Mouse (Mus musculus) embryonic facial prominence, embryonic 11.5 days (tissue): ENCODE data around the gene Ikzf3. TPM values are rescaled to one million over a fixed set of nuclear protein-coding genes. Genes with fewer than 3 reads are reported as not detected.
A peak's percentile ranks its signal among the peaks of the same experiment; 100 is the strongest.

Source experiments
- ATAC-seq: fragments of 200-750 bp; cut with Nextera tagmentation; replicated peaks from 2 replicates; pipeline ENCODE4 v1.8.0; 2017; ENCODE audit warnings: low read depth; ENCODE audit not compliant: insufficient number of reproducible peaks, low FRiP score, low TSS enrichment
- DNase-seq: peaks from one replicate; pipeline ENCODE4 v3.0.0-alpha.2; 2015; ENCODE audit warnings: low spot score
- H3K27ac ChIP-seq: fragments of 300-500 bp; sonication (generic); replicated peaks from 2 replicates; pipeline ENCODE4 v1.5.1; 2014; ENCODE audit warnings: mild to moderate bottlenecking, low read depth, low read length, control low read depth
- H3K27me3 ChIP-seq: fragments of 300-500 bp; sonication (generic); 2 replicates; pipeline ENCODE4 v1.6.1; 2014; ENCODE audit warnings: mild to moderate bottlenecking, low read length, moderate library complexity, mixed read lengths; ENCODE audit not compliant: control insufficient read depth, insufficient read depth
- H3K36me3 ChIP-seq: fragments of 300-500 bp; sonication (generic); replicated peaks from 2 replicates; pipeline ENCODE4 v1.6.1; 2014; ENCODE audit warnings: low read depth, mild to moderate bottlenecking, low read length, moderate library complexity, mixed read lengths; ENCODE audit not compliant: control insufficient read depth, insufficient read depth
- H3K4me1 ChIP-seq: fragments of 300-500 bp; sonication (generic); 2 replicates; pipeline ENCODE4 v1.6.1; 2014; ENCODE audit warnings: low read length, mixed read lengths; ENCODE audit not compliant: control insufficient read depth, insufficient read depth
- H3K4me2 ChIP-seq: fragments of 300-500 bp; sonication (generic); 2 replicates; pipeline ENCODE4 v1.6.1; 2014; ENCODE audit warnings: low read depth, mild to moderate bottlenecking, control low read depth, low read length, moderate library complexity
- H3K4me3 ChIP-seq: fragments of 300-500 bp; sonication (generic); 2 replicates; pipeline ENCODE4 v1.5.1; 2014; ENCODE audit warnings: low read depth, low read length, control low read depth
- H3K9ac ChIP-seq: fragments of 300-500 bp; sonication (generic); replicated peaks from 2 replicates; pipeline ENCODE4 v1.6.1; 2014; ENCODE audit warnings: mild to moderate bottlenecking, control low read depth, low read length
- H3K9me3 ChIP-seq: fragments of 300-500 bp; sonication (generic); replicated peaks from 2 replicates; pipeline ENCODE4 v1.6.1; 2016; ENCODE audit warnings: mild to moderate bottlenecking, low read length, inconsistent platforms, mixed read lengths; ENCODE audit not compliant: control insufficient read depth
- WGBS: fragments of 180-500 bp; shearing (Covaris S2); extraction: QIAGEN DNeasy Blood & Tissue Kit; methylation state at CpG from one replicate; pipeline ENCODE4 v1.1.7; 2014; 5-methylcytosine and 5-hydroxymethylcytosine counted together
- polyA plus RNA-seq: library from polyadenylated mRNA; unstranded; fragments of >200 nt; fragmentation: Nextera tagmentation; extraction: Ambion mirVana; gene quantifications from 2 replicates; pipeline ENCODE4 v1.2.1, GENCODE M21; 2014

Gene Ikzf3
- polyA plus RNA-seq, 1 experiment from 2014 or later: 0.07 TPM

DNA sequence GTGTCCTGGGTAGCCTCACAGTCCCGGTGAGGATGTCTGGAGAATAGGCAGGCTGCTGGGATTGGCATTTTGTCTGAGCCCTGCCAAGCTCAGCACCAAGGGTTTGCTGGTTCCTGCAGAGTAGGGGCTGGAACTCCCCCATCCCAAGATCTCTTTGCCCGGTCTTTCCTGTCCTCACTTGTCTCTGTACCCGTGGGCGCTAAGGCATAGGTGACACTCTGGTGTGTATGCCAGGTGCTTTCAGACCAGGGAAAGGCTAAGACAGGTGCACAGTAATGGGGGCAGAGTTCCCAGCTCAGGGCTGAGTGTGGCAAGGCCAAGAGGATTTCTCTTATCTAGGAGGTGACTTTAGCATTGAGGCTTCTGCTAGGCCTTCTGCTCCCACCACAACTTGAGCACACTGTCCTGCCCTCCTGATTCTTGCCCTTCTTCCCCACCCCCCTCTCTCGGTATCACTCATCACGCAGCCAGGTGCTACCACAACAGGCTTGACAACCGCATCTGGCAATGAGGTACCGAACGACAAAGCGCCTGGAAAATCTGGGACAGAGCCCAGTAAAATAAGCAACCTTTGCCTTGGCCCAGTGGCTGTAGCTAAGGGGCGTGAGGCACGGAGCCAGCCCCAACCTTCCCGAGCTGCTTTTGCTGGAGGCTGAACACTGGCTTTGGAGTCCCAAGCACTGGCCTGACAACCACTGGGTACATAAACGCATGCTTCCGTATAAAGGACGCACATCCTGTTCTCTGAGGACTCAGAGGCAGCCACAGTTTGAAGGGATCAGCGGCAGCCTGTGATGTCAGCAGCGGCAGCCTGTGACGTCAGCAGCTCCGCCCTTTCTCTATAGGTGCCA lies 95.7 kb downstream of the Ikzf3 start:
- ATAC-seq (no peak), DNase-seq (no peak)
- no peak overlapping the region for H3K27ac ChIP-seq
- H3K4me3 ChIP-seq: no peak overlapping the region
- no peaks in the 10 kb centered on the region for H3K36me3 ChIP-seq
- no peak overlapping the region; the same call in 1 of the 2 replicates for H3K4me2 ChIP-seq
- no peaks in the 10 kb centered on the region; the same call in 1 of the 2 replicates for H3K4me1 ChIP-seq
- no peaks in the 10 kb centered on the region for H3K9me3 ChIP-seq
- peaks cover 14% of the 10 kb centered on the region for H3K27me3 ChIP-seq
- WGBS: 79% methylated on average over 20 of the region's 20 CpGs
- no peak overlapping the region for H3K9ac ChIP-seq

DNA sequence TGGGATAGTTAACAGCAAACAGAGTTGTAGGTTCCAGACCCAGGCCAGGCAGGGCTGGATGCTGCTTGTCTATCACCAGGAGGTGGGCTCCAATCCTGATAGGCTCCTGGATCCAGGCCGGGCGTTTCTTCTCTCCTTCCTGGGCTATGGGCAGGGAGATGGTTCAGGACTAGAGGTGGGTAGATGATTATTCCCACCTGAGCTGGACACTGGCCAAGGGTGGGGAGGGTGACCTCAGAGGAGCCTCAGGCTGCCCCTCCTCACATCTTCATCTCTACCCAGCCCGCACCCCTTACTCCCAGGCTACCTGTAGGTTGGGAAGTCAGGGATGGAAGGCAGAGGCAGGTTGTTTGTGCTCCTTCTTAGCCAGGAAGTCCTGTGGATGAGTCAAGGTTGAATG lies 96.4 kb downstream of the Ikzf3 start:
- ATAC-seq: no peak
- Histone ChIP-seq H3K27me3 (peaks cover 14% of the 10 kb centered on the region), H3K27ac (no peak overlapping the region)

DNA sequence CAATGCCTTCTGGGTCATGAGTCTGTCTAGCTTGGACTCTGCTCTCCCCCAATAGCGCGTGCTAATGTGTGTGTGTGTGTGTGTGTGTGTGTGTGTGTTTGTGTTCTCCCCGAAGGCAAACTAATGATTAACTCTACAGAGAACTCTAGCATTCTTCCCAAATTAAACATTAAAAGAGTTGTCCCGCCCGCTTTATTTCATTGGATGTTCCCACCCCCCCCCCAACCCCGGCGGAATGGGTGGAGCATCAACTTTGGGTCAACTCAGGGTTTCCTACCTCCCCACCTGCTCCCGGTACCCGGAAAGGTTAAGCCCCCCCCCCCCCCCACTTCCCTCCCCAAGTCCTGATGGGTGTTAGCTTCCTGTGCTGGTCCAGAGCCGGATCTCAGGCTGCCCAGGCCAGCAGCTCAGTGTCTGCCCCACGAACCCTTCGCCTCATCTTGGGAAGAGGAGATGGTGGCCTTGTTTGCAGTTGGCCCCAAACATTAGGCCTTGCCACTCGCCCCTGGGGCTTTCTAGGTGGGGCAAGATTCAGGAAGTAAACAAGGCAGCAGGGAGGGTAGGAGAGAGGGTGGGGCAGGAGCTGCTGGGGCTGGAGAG lies 97.5 kb downstream of the Ikzf3 start:
- no peak overlapping the region for H3K4me3 ChIP-seq
- no peak for ATAC-seq

More for the DNA sequence above, 96.4 kb downstream of the Ikzf3 start:
- no peaks in the 10 kb centered on the region for H3K36me3 ChIP-seq
- DNase-seq: no peak
- 70% methylated on average over 3 of the region's 3 CpGs for WGBS
- no peaks in the 10 kb centered on the region for H3K9me3 ChIP-seq
- no peak overlapping the region for H3K9ac ChIP-seq
- H3K4me3 ChIP-seq: no peak overlapping the region
- no peaks in the 10 kb centered on the region; the same call in 1 of the 2 replicates for H3K4me1 ChIP-seq
- H3K4me2 ChIP-seq: no peak overlapping the region

DNA sequence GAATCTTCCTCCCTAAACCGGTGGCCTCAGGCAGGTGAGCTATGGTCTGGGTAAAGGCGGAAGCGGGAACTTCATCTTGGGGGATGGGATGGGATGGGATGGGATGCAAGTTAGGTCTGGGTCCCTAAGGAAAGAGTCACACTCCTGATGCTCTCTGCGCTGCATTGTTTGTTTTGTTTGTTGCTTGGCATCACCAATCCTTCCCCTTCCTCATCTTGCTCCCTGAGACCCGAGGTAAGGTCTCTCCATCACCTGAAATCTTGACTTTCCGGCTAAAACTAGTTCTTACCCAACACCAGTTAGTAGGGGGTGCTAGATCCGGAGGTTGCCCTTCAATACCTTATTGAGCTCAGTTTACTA lies 98.4 kb downstream of the Ikzf3 start:
- 12% methylated on average over 7 of the region's 7 CpGs for WGBS
- H3K9ac ChIP-seq: no peak overlapping the region
- ATAC-seq (no peak), DNase-seq (no peak)
- no peaks in the 10 kb centered on the region for H3K36me3 ChIP-seq
- no peaks in the 10 kb centered on the region; the same call in 1 of the 2 replicates for H3K4me1 ChIP-seq
- H3K4me2 ChIP-seq: 0 out of 2 replicates have a peak overlapping the region, but pooled peaks have one; percentile 13
- no peaks in the 10 kb centered on the region for H3K9me3 ChIP-seq
- peaks cover 14% of the 10 kb centered on the region for H3K27me3 ChIP-seq
- no peak overlapping the region for H3K27ac ChIP-seq
- H3K4me3 ChIP-seq: peak overlapping the region; percentile 11

More for the DNA sequence above, 97.5 kb downstream of the Ikzf3 start:
- H3K9me3 ChIP-seq: no peaks in the 10 kb centered on the region
- H3K27ac ChIP-seq: no peak overlapping the region
- no peak for DNase-seq
- no peak overlapping the region for H3K9ac ChIP-seq
- H3K4me2 ChIP-seq: no peak overlapping the region; the same call in 1 of the 2 replicates
- WGBS: 28% methylated on average over 13 of the region's 13 CpGs
- H3K36me3 ChIP-seq: no peaks in the 10 kb centered on the region
- peaks cover 14% of the 10 kb centered on the region for H3K27me3 ChIP-seq
- no peaks in the 10 kb centered on the region; the same call in 1 of the 2 replicates for H3K4me1 ChIP-seq

DNA sequence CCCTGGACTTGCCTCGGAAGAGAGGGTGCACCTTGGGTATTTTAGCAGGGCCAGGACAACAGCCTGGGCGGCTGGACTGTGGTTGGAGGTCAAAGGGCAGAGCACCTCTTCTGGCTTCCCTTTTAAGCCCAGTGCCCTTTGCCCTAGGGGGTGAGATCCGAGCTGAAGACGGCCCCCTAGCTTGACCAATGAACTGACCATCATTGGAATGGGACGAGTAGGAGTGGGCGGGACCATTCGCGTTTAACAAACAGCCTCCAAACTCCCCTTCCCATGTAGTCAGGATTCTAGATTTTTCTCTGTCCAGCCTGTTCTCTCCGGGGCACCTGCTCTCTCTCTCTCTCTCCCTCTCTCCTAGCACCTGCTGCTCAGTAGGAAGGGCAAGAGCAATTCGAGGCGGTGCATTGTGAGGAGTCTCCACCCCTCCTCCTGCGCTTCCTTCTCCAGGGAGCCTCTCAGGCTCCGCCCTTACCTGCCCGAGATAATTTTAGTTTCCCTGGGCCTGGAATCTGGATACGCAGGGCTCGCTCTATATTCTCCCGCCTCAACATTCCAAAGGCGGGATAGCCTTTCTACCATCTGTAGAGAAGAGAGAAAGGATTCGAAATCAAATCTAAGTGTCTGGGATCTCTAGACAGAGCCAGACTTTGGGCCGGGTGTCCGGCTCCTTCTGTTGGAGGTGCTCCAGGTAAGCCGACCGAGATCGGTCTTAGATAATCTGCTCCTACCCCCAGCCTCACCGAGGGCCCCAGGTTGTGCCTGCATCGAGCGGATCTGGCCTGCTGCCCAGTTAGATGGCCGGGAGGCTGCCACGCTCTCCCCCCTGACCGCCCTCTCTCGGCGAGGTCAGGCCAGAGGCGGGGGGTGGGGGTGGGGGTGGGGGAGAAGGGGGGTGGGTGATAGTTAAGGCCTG lies 99.0 kb downstream of the Ikzf3 start:
- DNase-seq: peak; percentile 43

DNA sequence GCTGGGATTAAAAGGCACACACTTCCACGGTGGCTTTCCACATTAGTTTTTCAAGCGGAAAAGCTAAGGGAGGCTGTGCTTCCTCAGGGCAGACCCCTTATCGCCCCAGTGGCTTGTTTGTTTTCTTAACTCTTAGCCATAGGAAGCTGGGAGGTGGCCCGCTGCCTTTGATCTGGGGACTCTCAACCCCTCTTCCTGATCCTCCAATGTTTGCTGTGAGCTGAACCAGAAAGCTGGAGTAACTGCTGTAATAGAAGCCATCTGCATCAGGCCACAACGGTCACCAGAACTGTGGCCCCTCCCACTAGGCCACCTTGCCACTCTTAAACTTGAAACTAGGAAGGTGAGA lies 99.6 kb downstream of the Ikzf3 start, which contains the start of gene Grb7:
TSS of gene Grb7 (plus strand) at position 182 of the 349 bp plus-strand sequence.
- Histone ChIP-seq H3K4me2 (0 out of 2 replicates have a peak within 1 kb of the TSS, but pooled peaks have one; percentile 13), H3K27ac (no peak within 1 kb of the TSS), H3K9ac (peak within 1 kb of the TSS; percentile 4; the same call in 1 of the 2 replicates), H3K36me3 (no peaks in the 10 kb centered on the region), H3K9me3 (no peaks in the 10 kb centered on the region), H3K27me3 (peaks cover 14% of the 10 kb centered on the region), H3K4me1 (no peaks in the 10 kb centered on the region; the same call in 1 of the 2 replicates), H3K4me3 (peak within 1 kb of the TSS; percentile 11; the same call in 1 of the 2 replicates)
- WGBS: 4% methylated on average over 5 of the region's 5 CpGs
- peak; percentile 36 for DNase-seq
- 0 out of 2 replicates have a peak, but pooled peaks have one; percentile 3 for ATAC-seq

More for the DNA sequence above, 99.0 kb downstream of the Ikzf3 start:
- Histone ChIP-seq H3K9me3 (no peaks in the 10 kb centered on the region), H3K4me2 (0 out of 2 replicates have a peak overlapping the region, but pooled peaks have one; percentile 13), H3K27ac (no peak overlapping the region), H3K4me3 (peak overlapping the region; percentile 11; the same call in 1 of the 2 replicates), H3K27me3 (peaks cover 14% of the 10 kb centered on the region), H3K4me1 (no peaks in the 10 kb centered on the region; the same call in 1 of the 2 replicates), H3K36me3 (no peaks in the 10 kb centered on the region), H3K9ac (peak overlapping the region; percentile 4; the same call in 1 of the 2 replicates)
- 1% methylated on average over 33 of the region's 33 CpGs for WGBS
- peak; percentile 39; the same call in 1 of the 2 replicates for ATAC-seq

DNA sequence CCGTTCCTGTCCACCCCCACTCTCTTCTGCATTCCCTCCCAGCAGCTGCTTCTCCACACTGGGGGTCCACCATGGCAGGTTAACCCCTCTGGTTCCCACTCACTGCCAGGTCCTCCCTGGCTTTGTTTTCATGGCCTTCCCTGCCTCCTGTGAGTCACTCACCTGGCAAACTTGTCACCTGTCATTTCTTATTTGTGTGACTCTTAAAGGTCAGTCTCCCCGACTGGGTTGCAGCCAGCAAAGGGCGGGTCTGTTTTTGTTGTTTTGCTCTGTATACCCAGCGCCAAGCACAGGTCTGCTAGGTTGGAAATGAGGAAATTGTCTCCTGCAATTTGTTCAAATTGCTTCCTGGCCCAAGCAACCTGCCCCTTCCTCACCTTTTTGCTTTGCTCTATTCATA lies 100.2 kb downstream of the Ikzf3 start:
- Histone ChIP-seq H3K27me3 (peaks cover 14% of the 10 kb centered on the region), H3K4me1 (no peaks in the 10 kb centered on the region; the same call in 1 of the 2 replicates), H3K4me3 (no peak overlapping the region), H3K4me2 (no peak overlapping the region), H3K9me3 (no peaks in the 10 kb centered on the region), H3K27ac (no peak overlapping the region), H3K9ac (no peak overlapping the region), H3K36me3 (no peaks in the 10 kb centered on the region)
- ATAC-seq (no peak), DNase-seq (no peak)
- 46% methylated on average over 4 of the region's 4 CpGs for WGBS
